Mouse (Mus musculus) megakaryocyte progenitor cell, adult 5-6 weeks (primary cell): ENCODE results near the gene Elovl7. TPM values are rescaled to one million over a fixed set of nuclear protein-coding genes. Genes with fewer than 3 reads are reported as not detected.
A peak's percentile ranks its signal among the peaks of the same experiment; 100 is the strongest.

ENCODE experiments used
- ATAC-seq: replicated peaks from 2 replicates; pipeline ENCODE4 v1.8.0; 2016; ENCODE audit warnings: mild to moderate bottlenecking, moderate TSS enrichment, inconsistent platforms; ENCODE audit not compliant: poor library complexity
- total RNA-seq, 2 experiments: library from RNA; stranded (forward) in 1 of 2; stranded (reverse) in 1 of 2; fragments of 157-497, 149-512 nt in 1 of 2; fragments of 200-1000 nt in 1 of 2; gene quantifications; 2 replicates each; pipeline versions ENCODE4 v1.2.3 to v1.2.4; 2015 to 2017

Gene Elovl7
- total RNA-seq, 2 experiments from 2014 or later = 1.6 to 4.6 TPM

DNA sequence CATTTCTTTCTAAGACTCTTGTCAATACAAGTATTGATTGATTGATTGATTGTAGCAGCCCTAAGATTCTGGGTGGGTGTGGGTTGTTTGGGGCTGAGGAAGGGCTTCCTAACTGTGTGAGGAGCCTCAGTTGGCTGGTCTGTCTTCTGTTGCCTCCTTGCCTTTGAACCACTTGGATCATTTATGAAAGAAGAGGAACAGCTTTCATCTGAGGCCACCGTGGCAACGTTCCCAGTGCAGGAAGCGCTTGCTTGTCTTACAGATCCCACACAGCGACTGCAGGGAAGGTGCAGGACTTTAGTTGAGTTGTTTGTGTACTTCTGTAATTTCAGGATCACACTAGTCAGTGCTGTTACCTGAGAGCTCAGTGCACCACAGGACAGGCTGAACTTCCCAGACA is 25.8 kb downstream of the Elovl7 start:
- ATAC-seq = peak; percentile 26; the same call in 1 of the 2 replicates

GRCm38 (mm10) chr13:108241715-108242114 is 27.5 kb downstream of the Elovl7 start:
- ATAC-seq = 0 out of 2 replicates have a peak, but pooled peaks have one; percentile 17

- no peak for ATAC-seq
Measured at GRCm38 (mm10) chr13:108245086-108245697, 31.0 kb downstream of the Elovl7 start.

DNA sequence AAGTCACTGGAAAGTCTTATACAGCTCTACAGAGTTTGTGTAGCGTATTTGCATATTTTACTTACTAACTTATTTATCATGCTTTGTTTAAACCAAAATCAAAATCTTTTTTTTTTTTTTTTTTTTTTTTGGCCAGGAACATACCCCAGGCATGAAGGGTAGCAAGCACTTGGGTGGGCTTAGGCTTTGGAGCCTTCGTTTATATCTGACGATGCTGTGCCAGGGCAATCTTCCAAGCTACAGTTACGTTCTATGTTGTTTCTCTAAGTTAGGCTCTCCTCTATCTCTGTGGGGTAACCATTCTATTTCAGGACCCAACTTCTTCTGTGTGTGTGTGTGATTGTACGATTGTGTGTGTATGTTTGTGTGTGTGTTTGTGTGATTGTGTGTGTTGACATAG is 36.9 kb downstream of the Elovl7 start:
- no peak for ATAC-seq

GRCm38 (mm10) chr13:108253977-108254376 is 39.8 kb downstream of the Elovl7 start:
- no peak for ATAC-seq

- ATAC-seq = no peak
Measured at GRCm38 (mm10) chr13:108263042-108263441, 48.8 kb downstream of the Elovl7 start.

DNA sequence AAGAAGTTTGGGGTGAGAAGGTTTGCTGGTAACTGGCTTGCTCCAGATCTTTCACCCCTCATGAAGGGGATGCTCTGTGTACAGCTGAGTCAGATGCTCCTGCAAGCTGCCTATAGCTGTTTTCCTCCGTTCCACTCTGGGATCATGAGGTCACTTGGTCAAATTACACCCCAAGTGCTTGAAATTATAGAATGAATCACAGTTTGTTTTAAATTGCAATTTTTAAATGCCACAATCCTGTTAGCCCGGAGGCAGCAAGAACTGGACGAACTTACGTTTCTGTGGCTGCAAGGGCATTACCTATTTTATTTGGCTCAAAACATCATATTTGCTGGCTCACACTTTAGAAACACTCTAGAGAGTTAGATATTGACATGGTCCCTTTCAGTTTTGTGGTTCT is 51.2 kb downstream of the Elovl7 start:
- no peak for ATAC-seq

- peak; percentile 94 for ATAC-seq
Measured at GRCm38 (mm10) chr13:108267841-108268634, 53.8 kb downstream of the Elovl7 start.

- ATAC-seq = no peak
Measured at GRCm38 (mm10) chr13:108271458-108272148, 57.4 kb downstream of the Elovl7 start.

- no peak for ATAC-seq
Measured at GRCm38 (mm10) chr13:108272332-108272731, 58.1 kb downstream of the Elovl7 start.

DNA sequence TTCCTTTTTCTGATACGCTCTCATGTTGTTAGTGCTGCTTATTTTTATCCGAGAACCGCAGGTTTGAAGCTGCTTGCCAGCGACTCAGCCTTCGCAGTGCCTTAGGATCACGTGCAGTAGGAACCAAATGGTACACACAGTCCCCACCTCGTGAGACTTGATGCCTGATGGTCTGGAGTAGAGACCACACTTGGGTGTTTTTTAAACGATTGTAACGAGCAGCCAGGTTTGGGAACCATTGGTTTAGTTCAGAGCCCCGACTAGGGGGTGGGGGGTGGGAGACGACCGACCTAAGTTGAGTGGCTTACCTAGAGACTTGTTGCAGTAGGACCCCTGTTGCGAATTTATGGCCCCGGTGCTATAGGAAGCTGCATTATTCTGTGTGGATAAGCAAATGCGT is 58.8 kb downstream of the Elovl7 start:
- ATAC-seq = no peak

DNA sequence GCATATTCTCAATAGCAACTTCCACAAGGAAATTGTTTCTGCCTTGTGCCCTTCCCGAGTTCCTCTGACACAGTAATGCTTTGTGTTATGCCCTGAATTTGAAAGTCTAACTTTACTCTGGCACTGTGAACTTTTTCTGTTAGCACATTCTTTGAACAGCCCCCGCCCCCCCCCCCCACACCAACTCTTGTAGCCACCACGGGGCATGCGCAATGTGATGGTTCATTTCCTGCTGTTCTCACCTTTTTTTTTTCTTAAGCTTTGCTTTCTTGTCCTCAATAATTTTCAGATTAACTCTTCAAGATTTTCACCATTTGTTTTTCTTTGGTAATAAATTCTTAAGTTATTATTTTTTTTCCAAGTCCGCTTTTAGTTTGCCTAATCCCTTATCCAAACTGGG is 59.3 kb downstream of the Elovl7 start:
- ATAC-seq = no peak

- peak; percentile 75 for ATAC-seq
Measured at GRCm38 (mm10) chr13:108276561-108276960, 62.4 kb downstream of the Elovl7 start.

GRCm38 (mm10) chr13:108277320-108277719 is 63.1 kb downstream of the Elovl7 start:
- no peak for ATAC-seq

- no peak for ATAC-seq
Measured at GRCm38 (mm10) chr13:108278592-108278991, 64.4 kb downstream of the Elovl7 start.

GRCm38 (mm10) chr13:108284312-108284711 is 70.1 kb downstream of the Elovl7 start:
- peak; percentile 72 for ATAC-seq

DNA sequence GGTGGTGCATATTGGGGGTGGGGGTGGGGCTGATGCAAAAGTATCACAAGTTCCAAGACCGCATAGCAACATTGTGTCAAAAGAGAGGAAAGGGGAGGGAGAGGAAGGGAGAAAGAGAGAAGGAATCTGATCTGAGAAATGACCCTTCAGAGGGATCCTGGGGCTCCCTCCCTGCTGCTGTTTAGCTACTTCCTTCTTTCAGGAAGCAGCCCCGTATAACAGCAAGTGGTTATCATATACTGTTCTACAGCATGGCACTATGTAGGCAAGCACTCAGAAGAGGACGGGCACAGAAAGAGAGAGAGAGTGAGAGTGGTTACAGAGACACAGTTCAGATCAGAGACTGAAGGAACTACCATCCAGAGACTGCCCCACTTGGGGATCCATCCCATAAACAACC is 73.7 kb downstream of the Elovl7 start:
- peak; percentile 56 for ATAC-seq

GRCm38 (mm10) chr13:108289436-108289835 is 75.2 kb downstream of the Elovl7 start:
- 0 out of 2 replicates have a peak, but pooled peaks have one; percentile 26 for ATAC-seq

GRCm38 (mm10) chr13:108290314-108290713 is 76.1 kb downstream of the Elovl7 start:
- peak; percentile 64 for ATAC-seq

GRCm38 (mm10) chr13:108297350-108298093 is 83.3 kb downstream of the Elovl7 start:
- peak; percentile 91 for ATAC-seq

- no peak for ATAC-seq
Measured at GRCm38 (mm10) chr13:108298241-108298640, 84.0 kb downstream of the Elovl7 start.
